Mouse (Mus musculus): ENCODE measurements around the gene Cpne4.

GRCm38 (mm10) chr9:105050257-105050656 is 503.2 kb downstream of the Cpne4 start:
- TF ChIP-seq CTCF (IDR thresholded peaks at IDR 0.05; ENCODE audit: low read depth) (no peak), EP300 (IDR thresholded peaks at IDR 0.05; ENCODE audit: low read depth) (no peak)
